Mouse (Mus musculus) cerebellum, postnatal 14 days (tissue): ENCODE measurements around the gene Plxnb3.

Experiments used
- DNase-seq, 2 experiments: peaks; one replicate each; pipeline ENCODE4 v3.0.0; 2021; ENCODE audit warnings: mixed read lengths in 2 of 2

Plxnb3 gene

DNA sequence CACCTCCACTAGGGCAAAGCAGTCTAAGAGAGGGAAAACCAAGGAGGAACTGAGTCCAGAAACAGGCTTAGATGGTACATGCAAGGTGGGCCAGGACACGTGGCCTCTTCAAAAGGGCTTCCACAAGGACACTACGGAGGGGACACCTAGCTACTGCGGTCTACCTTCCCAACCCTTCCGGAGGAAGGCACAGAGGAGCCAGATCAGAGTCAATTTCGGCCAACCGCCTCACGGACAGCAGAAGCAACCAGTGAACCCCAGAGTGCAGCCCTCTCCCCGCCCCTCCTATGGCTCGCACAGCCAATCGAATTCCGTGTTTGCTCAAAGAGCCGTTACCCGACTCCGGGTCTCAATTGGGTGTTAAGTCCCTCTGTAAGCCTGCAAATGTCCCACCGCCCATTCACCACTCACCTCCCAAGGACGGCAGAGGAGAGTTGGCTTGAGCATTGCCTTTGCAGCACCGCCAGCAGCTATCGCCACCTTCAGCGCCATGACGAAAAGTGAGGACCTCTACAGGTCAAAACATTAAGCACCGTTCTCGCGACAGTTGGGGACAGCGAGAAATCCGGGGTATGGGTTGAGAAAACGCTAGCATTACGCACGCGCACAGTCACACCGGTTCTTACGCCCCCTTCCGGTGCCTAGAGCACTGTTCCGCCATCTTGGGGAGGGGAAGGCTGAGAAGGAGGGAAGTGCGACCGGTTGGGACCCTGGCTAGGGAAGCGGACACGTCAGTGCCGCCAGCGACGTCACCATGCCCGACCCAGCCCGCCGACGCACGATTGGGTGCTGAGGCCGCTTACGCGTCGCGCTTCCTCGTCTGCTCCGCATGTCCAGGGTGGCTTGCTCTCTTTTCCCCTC, 29.7 kb downstream of the Plxnb3 start, which contains the start of the genes Idh3g and Ssr4:
Gene Idh3g, minus strand, starts transcription at position 534 of the 861 bp plus-strand sequence.
Gene Ssr4, plus strand, starts transcription at position 665 of the 861 bp plus-strand sequence.
- DNase-seq: peak; percentile 90 to 93

DNA sequence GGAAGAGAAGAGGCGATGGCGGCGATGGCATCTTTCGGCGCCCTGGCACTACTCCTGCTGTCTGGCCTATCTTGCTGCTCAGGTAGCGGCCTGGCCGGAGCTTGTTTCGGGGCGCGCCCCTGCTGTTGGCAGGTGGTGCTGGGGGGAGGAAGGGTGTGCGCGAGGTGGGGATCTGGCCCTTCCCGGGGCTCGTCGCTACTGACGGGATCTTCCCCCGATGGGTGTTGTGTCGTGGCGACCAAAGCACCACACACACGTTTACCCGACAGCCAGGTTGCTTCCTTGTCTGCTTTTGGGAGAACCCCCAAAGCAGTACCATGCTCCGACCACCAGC, 30.3 kb downstream of the Plxnb3 start:
- no peak for DNase-seq

DNA sequence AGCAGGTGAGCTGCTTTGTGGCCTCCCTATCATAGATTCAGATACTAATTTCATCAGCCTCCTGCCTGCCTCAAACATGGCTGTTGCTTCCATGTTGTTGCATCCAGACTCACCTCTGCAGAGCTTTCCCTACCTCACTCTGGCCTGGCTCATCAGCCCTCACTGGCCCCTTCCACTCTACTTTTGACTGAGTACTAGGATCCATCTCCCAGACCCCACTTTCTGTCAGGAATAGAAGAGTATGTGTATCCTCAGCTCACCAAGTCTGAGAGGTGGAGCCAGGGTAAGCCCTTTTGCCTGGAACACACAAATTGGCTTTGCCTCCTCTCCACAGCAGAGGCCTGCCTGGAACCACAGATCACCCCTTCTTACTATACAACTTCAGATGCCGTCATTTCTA, 31.6 kb downstream of the Plxnb3 start:
- DNase-seq: no peak

DNA sequence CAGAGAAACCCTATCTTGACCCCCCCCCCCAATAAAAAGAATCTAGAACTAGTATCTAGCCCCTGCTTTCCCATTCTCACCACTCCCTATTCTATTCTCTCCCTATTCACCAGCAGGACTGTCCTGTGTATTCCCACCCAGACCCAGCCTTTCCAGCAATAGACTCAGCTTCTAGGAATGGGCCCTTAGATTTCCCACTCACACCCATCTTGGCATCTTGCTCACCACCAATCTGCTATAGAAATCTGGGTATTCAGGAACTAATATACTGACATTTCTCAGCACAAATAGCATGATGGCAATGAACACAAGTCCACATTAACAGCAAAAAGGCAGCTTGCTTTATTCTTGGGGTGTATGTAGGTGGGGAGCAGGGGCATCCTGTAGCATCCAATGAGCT, 36.1 kb downstream of the Plxnb3 start:
- DNase-seq: no peak

DNA sequence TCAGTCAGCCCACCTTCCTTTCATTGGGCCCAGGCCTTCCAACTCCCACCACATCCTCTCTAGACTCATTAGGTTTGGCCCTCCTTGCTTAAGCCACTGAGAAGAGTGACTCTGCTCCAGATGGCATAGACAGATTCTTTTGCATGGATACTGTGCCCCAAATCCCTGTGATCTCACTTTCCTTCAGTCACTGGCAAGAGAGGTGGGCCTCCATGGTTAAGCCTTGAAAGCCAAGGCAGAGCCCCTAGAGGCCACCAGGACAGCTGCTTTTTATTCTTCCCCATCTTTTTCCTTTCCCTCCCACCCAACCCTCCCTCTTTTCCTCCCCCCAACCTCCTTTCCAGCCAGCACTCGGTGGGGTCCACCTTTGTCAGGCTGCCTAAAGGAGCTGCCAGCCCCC, 36.6 kb downstream of the Plxnb3 start:
- no peak for DNase-seq

DNA sequence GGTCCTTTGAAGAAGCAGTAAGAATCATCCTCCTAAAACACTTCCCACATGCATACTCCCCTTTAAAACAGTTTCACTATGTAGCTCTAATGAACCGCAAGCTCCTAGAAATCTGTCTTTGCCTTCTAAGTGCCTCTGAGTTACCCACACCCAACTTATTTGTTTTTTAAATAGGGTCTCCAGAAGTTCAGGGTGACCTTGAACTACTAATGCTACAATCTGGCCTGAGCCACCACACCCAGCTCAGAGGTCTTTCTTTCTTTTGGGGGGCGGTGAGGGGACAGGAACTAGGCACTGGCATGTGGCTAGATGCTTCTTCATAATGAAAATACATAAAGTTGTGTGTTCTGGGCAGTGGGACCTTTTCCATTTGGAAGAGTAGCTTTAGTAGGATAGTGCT, 40.6 kb downstream of the Plxnb3 start:
- DNase-seq: no peak

DNA sequence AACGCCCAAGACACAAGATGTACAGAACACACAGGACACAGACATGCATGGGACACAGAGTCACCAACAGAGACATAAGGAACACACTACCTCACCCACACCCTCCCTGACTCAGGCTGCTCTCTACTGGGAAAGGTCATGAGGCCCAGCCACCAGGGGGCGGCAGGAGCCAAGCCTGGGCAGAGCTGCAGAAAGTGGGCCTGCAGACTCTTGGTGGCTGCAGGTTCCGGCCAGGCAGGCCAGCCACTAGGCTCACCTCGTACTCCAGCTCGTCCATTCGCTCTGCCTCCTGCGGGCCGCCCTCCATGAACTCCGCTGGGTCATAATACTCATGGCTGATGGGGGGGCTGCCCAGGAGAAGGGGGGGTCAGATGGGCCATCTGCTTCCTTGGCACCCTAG, 41.6 kb downstream of the Plxnb3 start:
- DNase-seq: peak; percentile 84 to 88

DNA sequence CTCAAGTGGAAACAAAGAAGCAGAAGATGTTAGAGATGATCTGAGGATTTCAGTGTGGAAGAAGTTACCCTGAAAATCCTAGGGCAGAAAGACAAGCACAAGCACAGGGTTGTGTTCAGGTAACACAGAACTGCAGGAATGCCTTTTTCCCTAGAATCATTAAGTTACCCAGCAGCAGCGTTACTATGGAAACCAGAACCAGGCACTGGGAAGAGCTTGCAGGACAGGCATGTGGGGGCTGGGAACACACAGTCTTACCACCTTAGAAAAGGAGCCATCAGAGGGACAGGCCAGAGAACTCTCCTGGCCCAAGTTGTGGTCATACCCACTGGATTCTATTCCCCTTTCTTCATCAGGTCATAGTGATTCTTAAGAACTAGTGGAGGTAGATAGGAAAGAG, 48.9 kb downstream of the Plxnb3 start:
- no peak for DNase-seq

DNA sequence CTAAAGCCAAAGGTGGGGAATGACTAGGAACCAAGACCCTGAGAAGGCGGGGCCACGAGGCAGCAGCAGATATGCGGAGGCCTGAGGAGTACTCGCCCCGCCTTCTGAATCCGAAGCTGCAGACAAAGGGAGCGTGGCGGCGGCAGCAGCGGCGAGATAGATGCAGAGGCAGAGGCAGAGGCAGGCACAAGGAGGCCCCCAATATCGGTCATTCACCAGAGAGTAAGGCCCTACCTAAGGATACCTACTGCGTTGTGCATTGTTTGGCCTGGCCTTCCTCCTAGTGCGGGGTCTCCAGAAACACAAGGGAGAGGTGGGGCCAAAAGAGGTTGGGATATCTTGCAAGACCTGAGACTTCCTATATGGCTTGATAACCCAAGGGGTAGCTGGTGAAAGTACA, 58.2 kb downstream of the Plxnb3 start:
- DNase-seq: peak; percentile 26 to 27

DNA sequence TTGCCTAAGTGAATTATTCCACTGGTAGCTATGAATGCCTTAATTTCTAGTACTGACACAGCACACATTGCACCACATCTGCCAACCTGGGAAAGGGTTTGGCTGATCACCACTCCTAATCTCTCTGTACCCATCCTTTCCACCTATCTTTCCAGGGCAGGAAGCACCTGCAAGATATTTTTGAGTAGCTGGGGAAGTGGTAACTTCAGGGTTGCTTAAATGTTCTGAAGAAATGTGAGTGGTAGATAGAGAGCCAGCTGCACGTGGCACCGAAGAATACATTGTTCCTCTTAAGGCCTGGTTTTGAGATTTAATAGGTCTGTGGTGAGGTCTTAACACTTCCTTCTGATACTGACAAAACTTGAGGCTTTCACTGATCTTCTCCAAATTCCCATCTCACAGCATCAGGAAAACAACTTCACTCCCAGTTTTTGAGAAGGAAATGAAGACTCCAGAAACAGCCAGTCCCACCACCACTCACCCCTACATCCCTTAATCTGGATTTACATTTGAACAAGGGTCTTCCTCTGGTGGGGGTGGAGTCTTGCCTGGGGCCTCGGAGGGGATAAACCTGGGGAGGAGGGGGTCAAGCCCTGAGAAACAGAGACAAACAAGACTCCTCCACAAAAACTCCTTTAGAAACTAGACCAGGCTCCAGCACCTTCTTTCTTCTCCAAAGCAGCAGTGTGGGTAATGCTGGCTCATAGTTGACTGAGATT, 59.9 kb downstream of the Plxnb3 start:
- DNase-seq: no peak
